Mouse (Mus musculus) liver, postnatal 0 days (tissue): ENCODE results near the gene Odc1. TPM values are rescaled to one million over a fixed set of nuclear protein-coding genes. Genes with fewer than 3 reads are reported as not detected.

ENCODE experiments used
- ATAC-seq: fragments of 200-750 bp; cut with Nextera tagmentation; 2 replicates; pipeline ENCODE4 v1.8.0; 2017; ENCODE audit warnings: mild to moderate bottlenecking, moderate library complexity
- DNase-seq: peaks from one replicate; pipeline ENCODE4 v3.0.0-alpha.2; 2016
- H3K27ac ChIP-seq: fragments of 300-500 bp; sonication (generic); 2 replicates; pipeline ENCODE4 v1.5.1; 2014; ENCODE audit warnings: antibody characterized with exemption, moderate library complexity, mild to moderate bottlenecking, low read depth
- H3K27me3 ChIP-seq: fragments of 300-500 bp; sonication (generic); 2 replicates; pipeline ENCODE4 v1.6.1; 2014; ENCODE audit warnings: low read length, control low read depth, mixed read lengths; ENCODE audit not compliant: insufficient read depth
- H3K36me3 ChIP-seq: fragments of 300-500 bp; sonication (generic); replicated peaks from 2 replicates; pipeline ENCODE4 v1.6.1; 2014; ENCODE audit warnings: mild to moderate bottlenecking, control low read depth, low read length, moderate library complexity, mixed read lengths; ENCODE audit not compliant: insufficient read depth
- H3K4me1 ChIP-seq: fragments of 300-500 bp; sonication (generic); 2 replicates; pipeline ENCODE4 v1.6.1; 2014; ENCODE audit warnings: antibody characterized with exemption, mild to moderate bottlenecking, control low read depth; ENCODE audit not compliant: insufficient read depth
- H3K4me2 ChIP-seq: fragments of 300-500 bp; sonication (generic); 2 replicates; pipeline ENCODE4 v1.6.1; 2014; ENCODE audit warnings: low read depth, mild to moderate bottlenecking, low read length, moderate library complexity, mixed read lengths
- H3K4me3 ChIP-seq: fragments of 300-500 bp; sonication (generic); 2 replicates; pipeline ENCODE4 v1.5.1; 2014; ENCODE audit warnings: low read depth, low read length
- H3K9ac ChIP-seq: fragments of 300-500 bp; sonication (generic); replicated peaks from 2 replicates; pipeline ENCODE4 v1.6.1; 2014; ENCODE audit warnings: mild to moderate bottlenecking, moderate library complexity
- H3K9me3 ChIP-seq: fragments of 300-500 bp; sonication (generic); 2 replicates; pipeline ENCODE4 v1.6.1; 2016; ENCODE audit warnings: mild to moderate bottlenecking, control low read depth, low read length, mixed read lengths
- CTCF ChIP-seq: sonication (generic); IDR thresholded peaks from 2 replicates; pipeline ENCODE4 v1.5.1; 2016; ENCODE audit warnings: antibody characterized with exemption, low read depth
- EP300 ChIP-seq: IDR thresholded peaks from 2 replicates; pipeline ENCODE4 v1.6.1; 2016; ENCODE audit warnings: antibody characterized with exemption, low read depth, mild to moderate bottlenecking
- WGBS: fragments of 180-500 bp; shearing (Covaris S2); extraction: QIAGEN DNeasy Blood & Tissue Kit; methylation state at CpG from one replicate; pipeline ENCODE4 v1.1.7; 2014; ENCODE audit not compliant: insufficient replicate concordance; 5-methylcytosine and 5-hydroxymethylcytosine counted together
- polyA plus RNA-seq: library from polyadenylated mRNA; unstranded; fragments of >200 nt; fragmentation: Nextera tagmentation; extraction: Ambion mirVana; gene quantifications from 2 replicates; pipeline ENCODE4 v1.2.1, GENCODE M21; 2015

The Odc1 gene
- polyA plus RNA-seq, 1 experiment from 2014 or later: 161 TPM

GRCm38 (mm10) chr12:17574591-17574990, 30.0 kb downstream of the Odc1 start:
- no peak for DNase-seq

DNA sequence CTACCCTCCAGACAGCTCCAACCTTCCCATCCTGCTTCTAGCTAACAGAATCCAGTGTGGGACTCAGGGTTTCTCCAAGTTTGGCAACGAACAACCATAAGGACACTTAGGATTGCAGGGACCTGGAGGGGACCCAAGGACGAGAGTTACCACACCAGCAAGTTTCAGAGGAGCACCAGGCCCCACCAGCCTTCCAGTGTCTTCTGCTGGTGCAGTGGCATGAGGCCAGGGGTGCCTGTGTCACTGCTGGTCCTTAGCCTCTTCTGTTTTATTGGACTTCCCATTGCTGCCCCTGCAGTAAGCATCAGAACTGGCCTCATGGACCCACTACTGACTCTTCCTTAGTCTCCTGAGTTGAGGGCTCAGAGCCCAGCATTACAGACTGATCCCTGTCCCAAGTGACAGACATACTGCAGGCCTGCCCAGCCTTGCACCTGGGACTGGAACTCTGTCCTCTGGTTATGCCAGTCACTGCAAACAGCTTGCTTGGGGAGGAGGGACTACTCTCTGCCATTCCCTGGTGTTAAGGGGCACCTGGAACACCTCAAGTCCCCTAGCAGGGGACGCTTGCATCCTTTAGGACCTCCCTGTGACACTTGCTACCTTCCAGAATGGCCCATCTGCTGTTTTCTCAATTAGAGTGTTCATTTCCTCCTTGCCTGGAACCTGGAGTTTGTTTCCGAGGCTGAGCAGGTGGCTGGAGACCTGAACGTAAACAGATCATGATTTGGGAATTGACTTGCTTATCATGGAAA, 30.7 kb downstream of the Odc1 start:
- no peaks in the 10 kb centered on the region for H3K27me3 ChIP-seq
- H3K4me1 ChIP-seq: no peaks in the 10 kb centered on the region
- no peaks in the 10 kb centered on the region for H3K36me3 ChIP-seq
- ATAC-seq: no peak
- H3K9me3 ChIP-seq: no peaks in the 10 kb centered on the region
- no peak overlapping the region for H3K4me3 ChIP-seq
- TF ChIP-seq CTCF (no peak), EP300 (no peak)
- H3K27ac ChIP-seq: no peak overlapping the region
- 65% methylated on average over 5 of the region's 5 CpGs for WGBS
- no peak overlapping the region for H3K9ac ChIP-seq
- no peak for DNase-seq
- no peak overlapping the region for H3K4me2 ChIP-seq

More at GRCm38 (mm10) chr12:17574591-17574990, 30.0 kb downstream of the Odc1 start:
- H3K27ac ChIP-seq: no peak overlapping the region
- TF ChIP-seq CTCF: no peak
- TF ChIP-seq EP300: no peak
- H3K36me3 ChIP-seq: no peaks in the 10 kb centered on the region
- H3K27me3 ChIP-seq: no peaks in the 10 kb centered on the region
- no peak overlapping the region for H3K4me3 ChIP-seq
- ATAC-seq: no peak
- no peak overlapping the region for H3K9ac ChIP-seq
- H3K4me2 ChIP-seq: no peak overlapping the region
- H3K4me1 ChIP-seq: no peaks in the 10 kb centered on the region
- H3K9me3 ChIP-seq: no peaks in the 10 kb centered on the region
- 67% methylated on average over 4 of the region's 4 CpGs for WGBS

DNA sequence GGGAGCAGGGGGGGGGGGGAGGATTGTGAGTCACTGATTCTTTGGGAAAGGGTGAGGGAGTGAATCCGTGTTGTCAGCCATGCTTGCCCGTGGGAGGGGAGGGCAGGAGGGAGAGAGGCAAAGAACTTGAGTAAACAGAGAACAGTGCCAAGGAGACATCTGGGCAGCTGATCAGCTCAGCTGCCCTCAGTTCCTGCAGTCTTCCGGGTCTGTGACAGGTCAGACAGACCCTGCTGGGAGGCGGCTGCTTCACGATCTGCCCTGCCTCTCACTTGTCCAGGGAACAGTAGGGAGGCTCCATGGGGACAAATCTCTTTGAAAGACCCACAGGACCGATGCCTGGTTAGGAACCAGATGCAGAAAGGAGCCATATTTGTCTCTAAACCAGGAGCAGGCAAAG, 31.4 kb downstream of the Odc1 start:
- Histone ChIP-seq H3K4me1 (no peaks in the 10 kb centered on the region), H3K4me2 (no peak overlapping the region), H3K27ac (no peak overlapping the region), H3K36me3 (no peaks in the 10 kb centered on the region), H3K9me3 (no peaks in the 10 kb centered on the region), H3K4me3 (no peak overlapping the region), H3K27me3 (no peaks in the 10 kb centered on the region), H3K9ac (no peak overlapping the region)
- 36% methylated on average over 6 of the region's 6 CpGs for WGBS
- DNase-seq (no peak), ATAC-seq (no peak)
- no peak for TF ChIP-seq EP300

DNA sequence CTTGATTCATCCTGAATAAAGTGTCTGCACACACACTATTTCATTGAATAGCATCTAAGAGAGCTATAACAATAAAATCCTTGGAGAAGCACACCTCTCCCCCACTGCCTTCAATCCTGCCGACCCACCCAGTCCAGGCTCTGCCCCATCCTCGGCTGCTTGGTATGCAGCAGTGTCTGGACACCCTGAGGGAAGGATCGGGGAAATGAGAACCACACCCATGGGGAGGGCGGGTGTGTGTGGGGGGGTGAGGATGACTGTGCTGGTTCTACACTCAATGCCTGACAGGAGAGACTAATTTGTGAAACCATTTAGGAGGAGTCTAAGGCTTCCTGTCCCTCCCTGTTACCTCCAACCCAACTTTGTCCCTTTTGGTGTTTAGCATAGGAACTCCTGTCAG, 34.0 kb downstream of the Odc1 start:
- ATAC-seq: peak; percentile 40; the same call in 1 of the 2 replicates
- H3K4me2 ChIP-seq: no peak overlapping the region
- H3K9me3 ChIP-seq: no peaks in the 10 kb centered on the region
- no peak overlapping the region for H3K27ac ChIP-seq
- no peaks in the 10 kb centered on the region for H3K27me3 ChIP-seq
- no peak for DNase-seq
- H3K36me3 ChIP-seq: no peaks in the 10 kb centered on the region
- no peak overlapping the region for H3K9ac ChIP-seq
- WGBS: 45% methylated on average over 4 of the region's 4 CpGs
- H3K4me1 ChIP-seq: no peaks in the 10 kb centered on the region
- H3K4me3 ChIP-seq: no peak overlapping the region
- no peak for TF ChIP-seq EP300
- no peak for TF ChIP-seq CTCF

DNA sequence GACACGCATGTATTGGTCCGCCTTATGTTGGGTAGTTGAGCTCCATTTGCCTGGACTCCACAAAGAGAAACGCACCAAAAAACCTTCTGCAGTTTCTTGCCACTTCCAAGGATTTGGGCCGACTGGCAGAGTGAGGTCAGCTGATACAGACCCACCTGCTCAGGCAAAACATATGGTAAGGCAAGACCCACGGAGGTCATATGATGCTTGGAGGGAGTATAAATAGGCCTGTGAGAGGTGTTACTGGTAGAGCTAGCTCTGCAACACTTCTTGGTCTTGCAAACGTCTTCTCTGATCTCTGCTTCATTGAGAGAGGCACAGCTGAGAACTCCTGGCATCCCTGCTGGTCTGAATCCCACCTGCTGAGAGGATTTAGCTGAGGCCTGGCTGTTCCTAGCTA, 36.4 kb downstream of the Odc1 start:
- H3K4me2 ChIP-seq: no peak overlapping the region
- 68% methylated on average over 6 of the region's 6 CpGs for WGBS
- H3K27ac ChIP-seq: no peak overlapping the region
- ATAC-seq: no peak
- no peak overlapping the region for H3K9ac ChIP-seq
- DNase-seq: no peak
- H3K36me3 ChIP-seq: no peaks in the 10 kb centered on the region
- no peaks in the 10 kb centered on the region for H3K27me3 ChIP-seq
- H3K9me3 ChIP-seq: no peaks in the 10 kb centered on the region
- no peaks in the 10 kb centered on the region for H3K4me1 ChIP-seq
- H3K4me3 ChIP-seq: no peak overlapping the region
- TF ChIP-seq EP300 (no peak), CTCF (no peak)

DNA sequence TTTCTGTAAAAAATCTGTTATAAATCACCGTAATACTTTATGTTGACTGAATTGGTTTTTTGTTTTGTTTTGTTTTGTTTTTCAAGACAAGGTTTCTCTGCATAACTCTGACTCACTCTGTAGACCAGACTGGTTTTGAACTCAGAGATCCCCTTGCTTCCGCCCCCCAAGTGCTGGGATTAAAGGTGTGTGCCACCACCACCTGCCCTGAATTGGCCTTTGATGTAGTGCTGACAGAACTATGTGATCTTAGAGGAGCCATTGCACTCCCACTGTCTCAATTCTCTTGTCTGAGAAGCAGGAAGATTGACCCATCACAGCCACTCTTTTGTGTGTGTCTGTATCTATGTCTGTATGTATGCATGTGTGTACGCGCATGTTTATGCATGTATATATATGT, 37.8 kb downstream of the Odc1 start:
- Histone ChIP-seq H3K4me2 (no peak overlapping the region), H3K9ac (no peak overlapping the region), H3K27ac (no peak overlapping the region), H3K27me3 (no peaks in the 10 kb centered on the region), H3K4me3 (no peak overlapping the region), H3K36me3 (no peaks in the 10 kb centered on the region), H3K9me3 (no peaks in the 10 kb centered on the region), H3K4me1 (no peaks in the 10 kb centered on the region)
- TF ChIP-seq CTCF (no peak), EP300 (no peak)
- ATAC-seq: no peak
- no peak for DNase-seq
- 82% methylated on average over 4 of the region's 4 CpGs for WGBS

- H3K4me2 ChIP-seq: no peak overlapping the region
- H3K27ac ChIP-seq: no peak overlapping the region
- no peaks in the 10 kb centered on the region for H3K36me3 ChIP-seq
- no peaks in the 10 kb centered on the region for H3K4me1 ChIP-seq
- 44% methylated on average over 3 of the region's 3 CpGs for WGBS
- no peak overlapping the region for H3K4me3 ChIP-seq
- ATAC-seq (no peak), DNase-seq (no peak)
- TF ChIP-seq EP300 (no peak), CTCF (no peak)
- no peaks in the 10 kb centered on the region for H3K27me3 ChIP-seq
- H3K9me3 ChIP-seq: no peaks in the 10 kb centered on the region
- no peak overlapping the region for H3K9ac ChIP-seq
Measured at GRCm38 (mm10) chr12:17583860-17584259, 39.3 kb downstream of the Odc1 start.
